Mouse (Mus musculus): ENCODE data around the gene Toe1. TPM values are rescaled to one million over a fixed set of nuclear protein-coding genes. Genes with fewer than 3 reads are reported as not detected.
"Not testable (repeated sequence)": the region's sequence is repeated elsewhere in the genome, so short reads cannot be mapped to it uniquely, and the experiment has no call there.

Gene Toe1
- total RNA-seq (2017): 35.8 and 38.5 TPM in 2 replicates

- peak; percentile 98 to 100 for ATAC-seq (replicated peaks in 1 of 2; ENCODE audit: insufficient read depth in 1 of 2, low FRiP score in 2 of 2, low TSS enrichment in 1 of 2, low read depth in 1 of 2, poor library complexity in 2 of 2, severe bottlenecking in 2 of 2)
Observed at GRCm38 (mm10) chr4:116807197-116808129, at the start of gene Toe1, which contains the start of gene Mutyh. Gene Toe1, minus strand, starts transcription at chr4:116807640. Gene Mutyh, plus strand, starts transcription at chr4:116807723.

- no peak for ATAC-seq (replicated peaks in 1 of 2; ENCODE audit: insufficient read depth in 1 of 2, low FRiP score in 2 of 2, low TSS enrichment in 1 of 2, low read depth in 1 of 2, poor library complexity in 2 of 2, severe bottlenecking in 2 of 2)
Observed at GRCm38 (mm10) chr4:116857203-116857602, 49.8 kb upstream of the Toe1 start.

- ATAC-seq (replicated peaks in 1 of 2; ENCODE audit: insufficient read depth in 1 of 2, low FRiP score in 2 of 2, low TSS enrichment in 1 of 2, low read depth in 1 of 2, poor library complexity in 2 of 2, severe bottlenecking in 2 of 2): no peak
Observed at GRCm38 (mm10) chr4:116854286-116854685, 46.8 kb upstream of the Toe1 start.

GRCm38 (mm10) chr4:116849901-116850300 is 42.5 kb upstream of the Toe1 start:
- no peak for ATAC-seq (replicated peaks in 1 of 2; ENCODE audit: insufficient read depth in 1 of 2, low FRiP score in 2 of 2, low TSS enrichment in 1 of 2, low read depth in 1 of 2, poor library complexity in 2 of 2, severe bottlenecking in 2 of 2)

GRCm38 (mm10) chr4:116844324-116844723 is 36.9 kb upstream of the Toe1 start:
- no peak for ATAC-seq (replicated peaks in 1 of 2; ENCODE audit: insufficient read depth in 1 of 2, low FRiP score in 2 of 2, low TSS enrichment in 1 of 2, low read depth in 1 of 2, poor library complexity in 2 of 2, severe bottlenecking in 2 of 2)

GRCm38 (mm10) chr4:116840841-116841240 is 33.4 kb upstream of the Toe1 start:
- no peak for ATAC-seq (replicated peaks in 1 of 2; ENCODE audit: insufficient read depth in 1 of 2, low FRiP score in 2 of 2, low TSS enrichment in 1 of 2, low read depth in 1 of 2, poor library complexity in 2 of 2, severe bottlenecking in 2 of 2)

GRCm38 (mm10) chr4:116840096-116840495 is 32.7 kb upstream of the Toe1 start:
- ATAC-seq (replicated peaks in 1 of 2; ENCODE audit: insufficient read depth in 1 of 2, low FRiP score in 2 of 2, low TSS enrichment in 1 of 2, low read depth in 1 of 2, poor library complexity in 2 of 2, severe bottlenecking in 2 of 2): not testable (repeated sequence)

- ATAC-seq (replicated peaks in 1 of 2; ENCODE audit: insufficient read depth in 1 of 2, low FRiP score in 2 of 2, low TSS enrichment in 1 of 2, low read depth in 1 of 2, poor library complexity in 2 of 2, severe bottlenecking in 2 of 2): no peak
Observed at GRCm38 (mm10) chr4:116838999-116839398, 31.6 kb upstream of the Toe1 start.

GRCm38 (mm10) chr4:116830070-116830368 is 22.6 kb upstream of the Toe1 start:
- no peak for ATAC-seq (replicated peaks in 1 of 2; ENCODE audit: insufficient read depth in 1 of 2, low FRiP score in 2 of 2, low TSS enrichment in 1 of 2, low read depth in 1 of 2, poor library complexity in 2 of 2, severe bottlenecking in 2 of 2)

GRCm38 (mm10) chr4:116829364-116830069 is 22.1 kb upstream of the Toe1 start:
- no peak for ATAC-seq (replicated peaks in 1 of 2; ENCODE audit: insufficient read depth in 1 of 2, low FRiP score in 2 of 2, low TSS enrichment in 1 of 2, low read depth in 1 of 2, poor library complexity in 2 of 2, severe bottlenecking in 2 of 2)

- ATAC-seq (replicated peaks in 1 of 2; ENCODE audit: insufficient read depth in 1 of 2, low FRiP score in 2 of 2, low TSS enrichment in 1 of 2, low read depth in 1 of 2, poor library complexity in 2 of 2, severe bottlenecking in 2 of 2): peak; percentile 58 to 80
Observed at GRCm38 (mm10) chr4:116827819-116828218, 20.4 kb upstream of the Toe1 start.

GRCm38 (mm10) chr4:116824541-116825004 is 17.1 kb upstream of the Toe1 start:
- peak; percentile 19 to 34; a peak in 3 of 4 replicates for ATAC-seq (replicated peaks in 1 of 2; ENCODE audit: insufficient read depth in 1 of 2, low FRiP score in 2 of 2, low TSS enrichment in 1 of 2, low read depth in 1 of 2, poor library complexity in 2 of 2, severe bottlenecking in 2 of 2)

GRCm38 (mm10) chr4:116821694-116822016 is 14.2 kb upstream of the Toe1 start, which contains the start of gene Hpdl:
Gene Hpdl, minus strand, starts transcription at chr4:116821707.
- 0 out of 4 replicates have a peak, but pooled peaks of 1 of the 2 experiments have one; percentile 28 for ATAC-seq (replicated peaks in 1 of 2; ENCODE audit: insufficient read depth in 1 of 2, low FRiP score in 2 of 2, low TSS enrichment in 1 of 2, low read depth in 1 of 2, poor library complexity in 2 of 2, severe bottlenecking in 2 of 2)

- ATAC-seq (replicated peaks in 1 of 2; ENCODE audit: insufficient read depth in 1 of 2, low FRiP score in 2 of 2, low TSS enrichment in 1 of 2, low read depth in 1 of 2, poor library complexity in 2 of 2, severe bottlenecking in 2 of 2): peak; percentile 65 to 78
Observed at GRCm38 (mm10) chr4:116820902-116821693, 13.7 kb upstream of the Toe1 start.

GRCm38 (mm10) chr4:116819968-116820901 is 12.8 kb upstream of the Toe1 start:
- ATAC-seq (replicated peaks in 1 of 2; ENCODE audit: insufficient read depth in 1 of 2, low FRiP score in 2 of 2, low TSS enrichment in 1 of 2, low read depth in 1 of 2, poor library complexity in 2 of 2, severe bottlenecking in 2 of 2): no peak; a peak in 1 of 4 replicates

- no peak for ATAC-seq (replicated peaks in 1 of 2; ENCODE audit: insufficient read depth in 1 of 2, low FRiP score in 2 of 2, low TSS enrichment in 1 of 2, low read depth in 1 of 2, poor library complexity in 2 of 2, severe bottlenecking in 2 of 2)
Observed at GRCm38 (mm10) chr4:116817486-116817885, 10.0 kb upstream of the Toe1 start.

- no peak for ATAC-seq (replicated peaks in 1 of 2; ENCODE audit: insufficient read depth in 1 of 2, low FRiP score in 2 of 2, low TSS enrichment in 1 of 2, low read depth in 1 of 2, poor library complexity in 2 of 2, severe bottlenecking in 2 of 2)
Observed at GRCm38 (mm10) chr4:116815276-116815675, 7.8 kb upstream of the Toe1 start.
